Mouse (Mus musculus) liver, embryonic 14.5 days (tissue): ENCODE data around the gene Xrn2. TPM values are rescaled to one million over a fixed set of nuclear protein-coding genes. Genes with fewer than 3 reads are reported as not detected.
"Not testable (repeated sequence)": the region's sequence is repeated elsewhere in the genome, so short reads cannot be mapped to it uniquely, and the experiment has no call there.

ENCODE experiments used
- ATAC-seq: fragments of 200-750 bp; cut with Nextera tagmentation; 2 replicates; pipeline ENCODE4 v1.8.0; 2017; ENCODE audit warnings: moderate number of reproducible peaks, mild to moderate bottlenecking, moderate library complexity; ENCODE audit not compliant: insufficient read depth
- DNase-seq, 3 experiments: peaks; one replicate each; pipeline ENCODE4 v3.0.0-alpha.2; 2012 to 2013; ENCODE audit warnings: low read depth in 3 of 3, low spot score in 3 of 3
- H3K27ac ChIP-seq: fragments of 300-500 bp; sonication (generic); 2 replicates; pipeline ENCODE4 v1.5.1; 2014; ENCODE audit warnings: moderate library complexity, mild to moderate bottlenecking, control low read depth, inconsistent platforms
- H3K27me3 ChIP-seq: fragments of 300-500 bp; sonication (generic); 2 replicates; pipeline ENCODE4 v1.6.1; 2014; ENCODE audit warnings: mild to moderate bottlenecking, low read length, moderate library complexity; ENCODE audit not compliant: control insufficient read depth, insufficient read depth
- H3K36me3 ChIP-seq: fragments of 300-500 bp; sonication (generic); replicated peaks from 2 replicates; pipeline ENCODE4 v1.6.1; 2014; ENCODE audit warnings: low read depth; ENCODE audit not compliant: control insufficient read depth, insufficient read depth
- H3K4me1 ChIP-seq, 2 experiments: fragments of 200-500 bp in 1 of 2; fragments of 300-500 bp in 1 of 2; sonication (generic) in 1 of 2; replicated peaks; 2 replicates each; pipeline ENCODE4 v1.6.1; 2012 to 2014; ENCODE audit warnings: antibody characterized with exemption in 1 of 2, inconsistent platforms in 1 of 2, low read length in 1 of 2; ENCODE audit not compliant: control insufficient read depth in 2 of 2, insufficient read depth in 2 of 2
- H3K4me2 ChIP-seq: fragments of 300-500 bp; sonication (generic); 2 replicates; pipeline ENCODE4 v1.6.1; 2014; ENCODE audit warnings: low read depth, mild to moderate bottlenecking, control low read depth, moderate library complexity
- H3K4me3 ChIP-seq, 2 experiments: fragments of 200-500 bp in 1 of 2; fragments of 300-500 bp in 1 of 2; sonication (generic) in 1 of 2; 2 replicates each; pipeline ENCODE4 v1.5.1; 2012 to 2014; ENCODE audit warnings: low read depth in 2 of 2, low read length in 2 of 2, mild to moderate bottlenecking in 2 of 2, control low read depth in 1 of 2, inconsistent platforms in 1 of 2, moderate library complexity in 1 of 2; ENCODE audit not compliant: insufficient read depth in 1 of 2
- H3K9ac ChIP-seq: fragments of 300-500 bp; sonication (generic); replicated peaks from 2 replicates; pipeline ENCODE4 v1.6.1; 2014; ENCODE audit warnings: mild to moderate bottlenecking, control low read depth, moderate library complexity
- H3K9me3 ChIP-seq: fragments of 300-500 bp; sonication (generic); 2 replicates; pipeline ENCODE4 v1.6.1; 2016; ENCODE audit warnings: low read length, mixed read lengths; ENCODE audit not compliant: control insufficient read depth
- CTCF ChIP-seq: IDR thresholded peaks from 2 replicates; pipeline ENCODE4 v1.5.1; 2016; ENCODE audit warnings: antibody characterized with exemption, low read depth, control low read depth
- EP300 ChIP-seq: IDR thresholded peaks from 2 replicates; pipeline ENCODE4 v1.6.1; 2016; ENCODE audit warnings: antibody characterized with exemption, low read depth
- WGBS: fragments of 180-500 bp; shearing (Covaris S2); extraction: QIAGEN DNeasy Blood & Tissue Kit; methylation state at CpG from one replicate; pipeline ENCODE4 v1.1.7; 2014; ENCODE audit not compliant: insufficient replicate concordance; 5-methylcytosine and 5-hydroxymethylcytosine counted together
- polyA plus RNA-seq, 2 experiments: library from polyadenylated mRNA; depleted of rRNA in 1 of 2; stranded (reverse) in 1 of 2; unstranded in 1 of 2; fragments of >200 nt; fragmentation: Nextera tagmentation in 1 of 2; extraction: Ambion mirVana in 1 of 2; gene quantifications; 2 replicates each; pipeline versions ENCODE4 v1.2.1 to v1.2.3; 2012 to 2014

The Xrn2 gene
- polyA plus RNA-seq, 2 experiments, result 20.6 to 32.2 TPM

DNA sequence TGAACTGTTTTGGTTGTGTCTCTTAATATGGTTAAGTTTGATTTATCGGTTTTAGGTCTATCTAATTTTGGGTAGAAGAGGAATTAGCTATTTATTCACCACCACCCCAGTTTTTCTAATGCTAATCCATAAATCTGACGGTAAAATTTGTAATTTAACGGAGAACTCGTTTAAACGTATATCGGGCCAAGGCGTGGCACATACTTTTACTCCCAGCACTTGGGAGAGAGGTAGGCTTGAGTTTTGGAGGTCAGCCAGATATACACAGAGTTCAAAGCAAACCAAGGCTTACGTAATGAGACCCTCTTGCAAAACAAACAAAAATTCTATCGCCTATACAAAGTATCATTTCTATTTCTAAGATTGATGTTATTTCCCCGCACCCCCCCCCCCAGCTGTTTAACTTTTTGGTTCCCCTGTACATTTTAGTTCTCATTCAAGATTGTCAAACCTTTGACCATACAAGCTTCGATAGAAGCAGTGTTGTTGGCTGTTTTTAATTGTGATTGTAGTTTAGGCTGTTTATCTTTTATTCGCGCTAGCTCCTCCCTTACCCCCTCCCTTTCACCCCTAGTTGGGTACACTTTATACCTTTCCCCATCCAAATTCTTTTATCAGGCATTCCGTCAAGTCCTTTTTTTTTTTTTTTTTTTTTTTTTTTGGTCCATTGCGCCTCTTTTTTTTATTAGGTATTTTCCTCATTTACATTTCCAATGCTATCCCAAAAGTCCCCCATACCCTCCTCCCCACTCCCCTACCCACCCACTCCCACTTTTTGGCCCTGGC, 1.5 kb downstream of the Xrn2 start:
- H3K4me2 ChIP-seq, result peak overlapping the region; percentile 79
- no peaks in the 10 kb centered on the region for H3K27me3 ChIP-seq
- H3K36me3 ChIP-seq, result no peaks in the 10 kb centered on the region
- no peak for TF ChIP-seq CTCF
- TF ChIP-seq EP300, result no peak
- H3K9me3 ChIP-seq, result no peaks in the 10 kb centered on the region
- H3K4me3 ChIP-seq, result peak overlapping the region; percentile 85 to 88
- H3K9ac ChIP-seq, result peak overlapping the region; percentile 80
- 21% methylated on average over 15 of the region's 15 CpGs for WGBS
- H3K4me1 ChIP-seq, result peaks cover 8 to 26% of the 10 kb centered on the region in 2 experiments
- DNase-seq, result peak in 1 of 3 experiments; percentile 24
- peak overlapping the region; percentile 2; the same call in 1 of the 2 replicates for H3K27ac ChIP-seq
- ATAC-seq, result no peak

GRCm38 (mm10) chr2:147022041-147022440, 9.2 kb downstream of the Xrn2 start:
- not testable (repeated sequence) for H3K27me3 ChIP-seq, H3K9ac ChIP-seq, H3K4me1 ChIP-seq, H3K4me2 ChIP-seq, H3K4me3 ChIP-seq, DNase-seq, H3K36me3 ChIP-seq, H3K9me3 ChIP-seq, H3K27ac ChIP-seq, ATAC-seq
- 67% methylated on average over 1 of the region's 1 CpGs for WGBS

DNA sequence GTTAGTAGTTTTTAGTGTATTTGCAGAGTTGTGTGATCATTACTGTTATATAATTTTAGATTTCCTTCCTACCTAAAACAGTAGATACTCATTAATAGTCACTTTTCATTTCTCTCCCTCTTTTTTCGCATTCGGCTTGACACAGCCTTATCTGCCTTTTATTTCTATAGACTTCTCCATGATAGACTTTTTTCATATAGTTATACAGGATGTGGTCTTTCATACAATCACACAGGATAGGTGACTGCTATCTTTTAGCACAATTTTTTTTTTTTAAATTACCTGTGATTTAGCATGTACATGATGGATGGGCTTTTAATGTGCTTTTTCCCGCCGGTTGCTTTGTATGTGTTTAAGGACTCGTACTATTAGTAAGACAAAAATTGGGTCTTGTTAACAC, 10.3 kb downstream of the Xrn2 start:
- no peaks in the 10 kb centered on the region; the same call in 1 of the 2 replicates for H3K36me3 ChIP-seq
- H3K27me3 ChIP-seq, result no peaks in the 10 kb centered on the region
- ATAC-seq (no peak), DNase-seq (no peak)
- H3K4me3 ChIP-seq, result no peak overlapping the region
- no peaks in the 10 kb centered on the region for H3K4me1 ChIP-seq
- WGBS, result 85% methylated on average over 5 of the region's 5 CpGs
- H3K27ac ChIP-seq, result no peak overlapping the region
- TF ChIP-seq CTCF (no peak), EP300 (no peak)
- H3K9me3 ChIP-seq, result no peaks in the 10 kb centered on the region
- H3K4me2 ChIP-seq, result no peak overlapping the region
- no peak overlapping the region for H3K9ac ChIP-seq

DNA sequence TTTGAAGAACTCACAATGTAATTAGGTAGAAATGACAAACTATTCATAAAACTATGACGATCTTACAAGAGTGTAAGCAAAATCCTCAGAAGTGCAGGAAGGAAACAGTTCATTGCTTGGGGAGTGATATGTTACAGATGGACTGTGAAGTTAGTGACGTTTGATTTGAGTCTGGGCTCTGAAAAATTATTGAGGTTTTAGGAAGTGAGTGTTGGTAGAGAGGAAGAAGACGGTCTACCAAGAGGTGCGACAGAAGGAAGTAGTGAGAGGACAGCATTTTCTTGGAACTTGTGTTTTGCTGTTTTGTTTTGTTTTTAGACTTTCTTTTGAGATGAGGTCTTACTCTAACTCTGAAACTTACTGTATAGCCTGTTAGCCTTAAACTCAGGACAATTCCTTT, 10.8 kb downstream of the Xrn2 start:
- ATAC-seq, result no peak
- no peaks in the 10 kb centered on the region for H3K9me3 ChIP-seq
- H3K36me3 ChIP-seq, result peaks cover under 1% of the 10 kb centered on the region
- no peak for DNase-seq
- TF ChIP-seq EP300, result no peak
- TF ChIP-seq CTCF, result no peak
- H3K4me2 ChIP-seq, result no peak overlapping the region
- H3K27ac ChIP-seq, result no peak overlapping the region
- H3K4me3 ChIP-seq, result no peak overlapping the region
- H3K9ac ChIP-seq, result no peak overlapping the region
- 35% methylated on average over 4 of the region's 4 CpGs for WGBS
- no peaks in the 10 kb centered on the region for H3K27me3 ChIP-seq
- no peaks in the 10 kb centered on the region for H3K4me1 ChIP-seq

DNA sequence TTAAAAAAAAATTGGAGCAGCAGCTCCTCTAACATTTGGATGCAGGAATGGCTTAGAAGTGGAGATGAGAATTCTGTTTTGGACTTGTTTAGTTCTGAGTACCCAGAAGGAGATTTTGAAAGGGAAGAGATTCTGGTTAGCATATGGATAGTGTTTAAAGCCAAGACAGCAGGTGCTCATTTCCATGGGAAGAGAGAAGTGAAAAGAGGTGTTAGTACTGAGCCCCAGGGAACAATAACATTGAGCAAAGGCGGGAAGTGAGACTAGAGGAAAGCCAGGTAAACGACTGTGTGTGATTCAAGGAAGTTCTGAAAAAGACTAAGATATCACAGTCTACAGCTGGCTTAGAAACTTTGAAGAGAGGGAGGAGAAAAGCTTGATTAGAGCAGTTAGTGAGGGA, 20.3 kb downstream of the Xrn2 start:
- Histone ChIP-seq H3K9me3 (no peaks in the 10 kb centered on the region), H3K4me1 (no peaks in the 10 kb centered on the region), H3K4me3 (no peak overlapping the region), H3K27me3 (no peaks in the 10 kb centered on the region), H3K9ac (no peak overlapping the region), H3K27ac (no peak overlapping the region), H3K36me3 (peaks cover 21% of the 10 kb centered on the region), H3K4me2 (no peak overlapping the region)
- TF ChIP-seq EP300 (no peak), CTCF (no peak)
- 60% methylated on average over 2 of the region's 2 CpGs for WGBS
- no peak for DNase-seq
- no peak for ATAC-seq
